In genomic region chr11:50601641-50602355, GRCm38 (mm10) we compare ENCODE assay signal across 8 mouse cellular contexts. TPM values are rescaled to one million over a fixed set of nuclear protein-coding genes. Genes with fewer than 3 reads are reported as not detected.
DNase-seq lines count a peak whose midpoint lies in the region; ATAC-seq and TF ChIP-seq lines count a peak whose summit lies in the region.

Adamts2 (plus strand) TSS chr11:50602084.

- no peak for TF ChIP-seq CTCF in E14TG2a.4 (conservative IDR thresholded peaks at IDR 0.05; ENCODE audit: low read length)
- TF ChIP-seq CTCF in heart, postnatal 0 days (IDR thresholded peaks at IDR 0.05; ENCODE audit: low read depth) = no peak

- under 1% methylated on average over 32 of the region's 82 CpGs for WGBS in forebrain, embryonic 13.5 days
- WGBS in heart, postnatal 0 days = under 1% methylated on average over 59 of the region's 82 CpGs

- H3K27ac ChIP-seq in forebrain, embryonic 13.5 days = no peak within 1 kb of the TSS
- peak within 1 kb of the TSS; percentile 43; the same call in 1 of the 2 replicates for H3K27ac ChIP-seq in heart, postnatal 0 days (ENCODE audit: low read depth)

- no peaks in the 10 kb centered on the region for H3K36me3 ChIP-seq in E14TG2a.4 (ENCODE audit: insufficient read depth, low read length)
- no peaks in the 10 kb centered on the region for H3K36me3 ChIP-seq in forebrain, embryonic 13.5 days (ENCODE audit: poor library complexity, severe bottlenecking)
- no peaks in the 10 kb centered on the region for H3K36me3 ChIP-seq in heart, postnatal 0 days (replicated peaks; ENCODE audit: control insufficient read depth, insufficient read depth, low read length)

- peaks cover 26% of the 10 kb centered on the region for H3K4me1 ChIP-seq in E14TG2a.4 (replicated peaks; ENCODE audit: low read depth, low read length)
- peaks cover 22% of the 10 kb centered on the region for H3K4me1 ChIP-seq in forebrain, embryonic 13.5 days
- H3K4me1 ChIP-seq in heart, postnatal 0 days (ENCODE audit: control insufficient read depth, insufficient read depth) = no peaks in the 10 kb centered on the region; the same call in 1 of the 2 replicates

- H3K9me3 ChIP-seq in E14TG2a.4 (ENCODE audit: low read length) = no peaks in the 10 kb centered on the region
- no peaks in the 10 kb centered on the region for H3K9me3 ChIP-seq in forebrain, embryonic 13.5 days (replicated peaks)
- no peaks in the 10 kb centered on the region for H3K9me3 ChIP-seq in heart, postnatal 0 days (replicated peaks; ENCODE audit: control insufficient read depth, low read length)

- peak within 1 kb of the TSS; percentile 83 for H3K4me3 ChIP-seq in E14TG2a.4 (replicated peaks; ENCODE audit: low read length)
- H3K4me3 ChIP-seq in forebrain, embryonic 13.5 days = peak within 1 kb of the TSS; percentile 62
- H3K4me3 ChIP-seq in heart, postnatal 0 days (ENCODE audit: low read depth, low read length) = peak within 1 kb of the TSS; percentile 64

- peak; percentile 76 for ATAC-seq in forebrain, embryonic 13.5 days
- peak; percentile 65 for ATAC-seq in heart, postnatal 0 days (ENCODE audit: insufficient read depth, low read depth)
- no peak for ATAC-seq in CD4-positive, CD25-positive, alpha-beta regulatory T cell, adult 4 months

- H3K4me2 ChIP-seq in forebrain, embryonic 13.5 days = peak within 1 kb of the TSS; percentile 99
- peak within 1 kb of the TSS; percentile 95 for H3K4me2 ChIP-seq in heart, postnatal 0 days (ENCODE audit: low read depth, low read length)

- peak within 1 kb of the TSS; percentile 60 for H3K9ac ChIP-seq in forebrain, embryonic 13.5 days
- H3K9ac ChIP-seq in heart, postnatal 0 days (replicated peaks; ENCODE audit: low read depth, low read length) = peak within 1 kb of the TSS; percentile 59

- DNase-seq in adrenal gland, postnatal 25 days = peak; percentile 87
- peak; percentile 46 for DNase-seq in heart, postnatal 0 days (ENCODE audit: low spot score)
- DNase-seq in kidney, postnatal 25 days = peak; percentile 69 to 80
- peak; percentile 72 for DNase-seq in lung, postnatal 14 days
- DNase-seq in right cerebral cortex, adult 18-20 months = peak; percentile 56

- no peak for TF ChIP-seq EP300 in heart, postnatal 0 days (IDR thresholded peaks at IDR 0.05; ENCODE audit: low read depth)

- peaks cover 93% of the 10 kb centered on the region for H3K27me3 ChIP-seq in E14TG2a.4 (ENCODE audit: insufficient read depth, low read length)
- H3K27me3 ChIP-seq in forebrain, embryonic 13.5 days = peaks cover 69% of the 10 kb centered on the region
- peaks cover 72% of the 10 kb centered on the region for H3K27me3 ChIP-seq in heart, postnatal 0 days (ENCODE audit: control insufficient read depth, insufficient read depth, low read length)

RNA-seq across cellular contexts. Expression of gene Adamts2, which starts in this region (rescaled TPM):
- total RNA-seq in adrenal gland, postnatal 25 days (2021) = 5.0 and 6.6 TPM in 2 replicates
- 0.65 and 0.96 TPM in 2 replicates for polyA plus RNA-seq in forebrain, embryonic 13.5 days (2015; fragmentation: Nextera tagmentation; extraction: Ambion mirVana)
- total RNA-seq in heart, postnatal 0 days (2014; rRNA removed; ENCODE audit: low replicate concordance) = 19.0 and 19.4 TPM in 2 replicates
- polyA plus RNA-seq in heart, postnatal 0 days (2015; fragmentation: Nextera tagmentation; extraction: Ambion mirVana) = 8.7 and 9.1 TPM in 2 replicates
- polyA plus RNA-seq in CD4-positive, CD25-positive, alpha-beta regulatory T cell, adult 4 months (2017; shearing (Covaris generic)) = not detected

Comparison
In these comparisons a context has a peak if more than half of its experiments do, and no peak if none do; other contexts are left out.
1. Peak in ATAC-seq, H3K4me3 ChIP-seq, H3K9ac ChIP-seq and H3K4me2 ChIP-seq in forebrain, embryonic 13.5 days; RNA of the gene not detected or under 1 TPM.